Mouse (Mus musculus): ENCODE measurements around the gene Ap1s1. TPM values are rescaled to one million over a fixed set of nuclear protein-coding genes. Genes with fewer than 3 reads are reported as not detected.

Gene Ap1s1
- polyA plus RNA-seq, 1 experiment from 2014 or later = 146 TPM

DNA sequence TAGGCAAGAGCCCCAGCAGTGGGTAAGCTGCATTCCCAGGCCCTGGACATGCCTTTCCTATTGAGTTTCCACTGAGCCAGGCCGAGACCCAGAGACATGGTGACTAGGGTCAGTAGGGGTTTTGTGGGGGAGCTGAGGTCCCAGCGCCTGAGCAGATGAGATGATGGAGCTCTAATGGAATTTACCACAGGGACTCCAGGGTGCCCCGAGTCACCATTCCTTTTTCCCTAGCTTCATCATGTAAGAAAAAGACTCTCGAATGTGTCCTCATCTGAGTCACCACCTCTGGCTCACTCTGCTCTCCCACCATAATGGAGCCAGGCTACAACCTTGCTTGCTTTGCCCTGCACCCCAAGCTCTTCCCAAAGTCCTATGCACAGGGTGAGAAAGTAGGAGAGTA is 37.1 kb upstream of the Ap1s1 start:
- Histone ChIP-seq H3K9me3 (ENCODE audit: control insufficient read depth, low read depth, low read length) (no peaks in the 10 kb centered on the region), H3K4me2 (replicated peaks; ENCODE audit: low read depth, low read length) (no peak overlapping the region), H3K36me3 (ENCODE audit: control insufficient read depth, insufficient read depth, low read length) (no peaks in the 10 kb centered on the region), H3K9ac (replicated peaks; ENCODE audit: low read depth, low read length) (no peak overlapping the region), H3K4me1 (ENCODE audit: control insufficient read depth, insufficient read depth, low read length) (0 out of 2 replicates have a peak, but pooled peaks cover 3% of the 10 kb centered on the region), H3K27ac (ENCODE audit: low read length) (no peak overlapping the region), H3K4me3 (ENCODE audit: low read depth, low read length) (no peak overlapping the region), H3K27me3 (ENCODE audit: control insufficient read depth, insufficient read depth, low read length) (no peaks in the 10 kb centered on the region)
- WGBS = 87% methylated on average over 4 of the region's 4 CpGs
- ATAC-seq (ENCODE audit: insufficient number of reproducible peaks, insufficient read depth, low FRiP score, low read depth) = no peak

DNA sequence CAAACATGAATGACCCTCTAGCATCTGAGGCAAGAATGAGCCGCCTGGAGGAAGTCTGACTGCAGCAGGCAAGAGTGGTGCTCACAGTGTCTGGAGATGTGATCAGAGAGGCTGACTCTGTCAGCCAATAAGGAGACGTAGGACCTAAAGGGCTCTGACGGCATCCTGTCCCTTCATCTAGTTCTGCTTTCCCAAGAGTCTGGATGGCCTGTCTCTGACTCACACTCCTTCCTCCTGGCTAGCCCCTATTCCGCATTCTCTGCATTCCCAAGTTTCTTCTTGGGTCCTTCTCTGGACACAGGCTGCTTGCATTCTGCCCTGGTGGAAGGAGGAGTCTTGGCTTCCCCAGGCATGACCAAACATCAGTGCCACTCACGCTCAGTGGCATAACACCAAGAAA is 33.9 kb upstream of the Ap1s1 start:
- peaks cover 7% of the 10 kb centered on the region; the same call in 1 of the 2 replicates for H3K4me1 ChIP-seq (ENCODE audit: control insufficient read depth, insufficient read depth, low read length)
- no peak overlapping the region for H3K9ac ChIP-seq (replicated peaks; ENCODE audit: low read depth, low read length)
- H3K27me3 ChIP-seq (ENCODE audit: control insufficient read depth, insufficient read depth, low read length) = no peaks in the 10 kb centered on the region
- no peak overlapping the region for H3K27ac ChIP-seq (ENCODE audit: low read length)
- H3K4me3 ChIP-seq (ENCODE audit: low read depth, low read length) = no peak overlapping the region
- no peaks in the 10 kb centered on the region for H3K36me3 ChIP-seq (ENCODE audit: control insufficient read depth, insufficient read depth, low read length)
- no peak overlapping the region for H3K4me2 ChIP-seq (replicated peaks; ENCODE audit: low read depth, low read length)
- no peaks in the 10 kb centered on the region for H3K9me3 ChIP-seq (ENCODE audit: control insufficient read depth, low read depth, low read length)
- whole genome bisulfite sequencing = 34% methylated on average over 5 of the region's 5 CpGs
- ATAC-seq (ENCODE audit: insufficient number of reproducible peaks, insufficient read depth, low FRiP score, low read depth) = no peak

DNA sequence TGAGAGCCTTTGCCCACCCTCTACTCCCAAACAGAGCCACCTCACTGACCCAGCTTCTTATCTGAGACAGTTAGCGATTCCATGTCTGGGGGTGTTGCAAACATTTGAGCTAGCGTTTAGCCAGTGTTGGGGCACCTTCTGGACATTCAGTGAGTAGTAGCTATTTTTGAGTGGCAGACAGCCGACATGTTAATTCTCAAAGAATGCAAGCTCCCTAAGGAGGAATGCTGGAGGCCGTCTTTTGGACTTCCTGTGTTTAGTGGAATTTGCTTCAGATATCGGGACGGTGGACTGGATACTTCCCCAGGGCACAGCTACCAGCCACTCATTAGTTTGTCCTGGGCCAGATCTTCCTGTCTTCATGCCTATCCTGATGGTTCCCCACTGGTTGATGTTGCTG is 32.7 kb upstream of the Ap1s1 start:
- whole genome bisulfite sequencing = 30% methylated on average over 6 of the region's 6 CpGs
- Histone ChIP-seq H3K4me2 (replicated peaks; ENCODE audit: low read depth, low read length) (no peak overlapping the region), H3K9ac (replicated peaks; ENCODE audit: low read depth, low read length) (no peak overlapping the region), H3K9me3 (ENCODE audit: control insufficient read depth, low read depth, low read length) (no peaks in the 10 kb centered on the region), H3K36me3 (ENCODE audit: control insufficient read depth, insufficient read depth, low read length) (no peaks in the 10 kb centered on the region), H3K4me1 (ENCODE audit: control insufficient read depth, insufficient read depth, low read length) (peaks cover 7% of the 10 kb centered on the region; the same call in 1 of the 2 replicates), H3K4me3 (ENCODE audit: low read depth, low read length) (no peak overlapping the region), H3K27me3 (ENCODE audit: control insufficient read depth, insufficient read depth, low read length) (no peaks in the 10 kb centered on the region), H3K27ac (ENCODE audit: low read length) (no peak overlapping the region)
- no peak for ATAC-seq (ENCODE audit: insufficient number of reproducible peaks, insufficient read depth, low FRiP score, low read depth)

GRCm38 (mm10) chr5:137078041-137078440 is 32.1 kb upstream of the Ap1s1 start:
- no peak overlapping the region for H3K4me3 ChIP-seq (ENCODE audit: low read depth, low read length)
- no peaks in the 10 kb centered on the region for H3K27me3 ChIP-seq (ENCODE audit: control insufficient read depth, insufficient read depth, low read length)
- no peak overlapping the region for H3K4me2 ChIP-seq (replicated peaks; ENCODE audit: low read depth, low read length)
- no peak for ATAC-seq (ENCODE audit: insufficient number of reproducible peaks, insufficient read depth, low FRiP score, low read depth)
- H3K4me1 ChIP-seq (ENCODE audit: control insufficient read depth, insufficient read depth, low read length) = peaks cover 7% of the 10 kb centered on the region; the same call in 1 of the 2 replicates
- H3K9me3 ChIP-seq (ENCODE audit: control insufficient read depth, low read depth, low read length) = no peaks in the 10 kb centered on the region
- H3K27ac ChIP-seq (ENCODE audit: low read length) = no peak overlapping the region
- no peaks in the 10 kb centered on the region for H3K36me3 ChIP-seq (ENCODE audit: control insufficient read depth, insufficient read depth, low read length)
- H3K9ac ChIP-seq (replicated peaks; ENCODE audit: low read depth, low read length) = no peak overlapping the region
- 61% methylated on average over 14 of the region's 14 CpGs for WGBS

- Histone ChIP-seq H3K9ac (replicated peaks; ENCODE audit: low read depth, low read length) (no peak overlapping the region), H3K4me3 (ENCODE audit: low read depth, low read length) (no peak overlapping the region), H3K27ac (ENCODE audit: low read length) (no peak overlapping the region), H3K9me3 (ENCODE audit: control insufficient read depth, low read depth, low read length) (no peaks in the 10 kb centered on the region), H3K4me1 (ENCODE audit: control insufficient read depth, insufficient read depth, low read length) (peaks cover 11% of the 10 kb centered on the region), H3K36me3 (ENCODE audit: control insufficient read depth, insufficient read depth, low read length) (no peaks in the 10 kb centered on the region), H3K4me2 (replicated peaks; ENCODE audit: low read depth, low read length) (no peak overlapping the region), H3K27me3 (ENCODE audit: control insufficient read depth, insufficient read depth, low read length) (no peaks in the 10 kb centered on the region)
- ATAC-seq (ENCODE audit: insufficient number of reproducible peaks, insufficient read depth, low FRiP score, low read depth) = no peak
- WGBS = 81% methylated on average over 7 of the region's 7 CpGs
These were observed 31.3 kb upstream of the Ap1s1 start for GRCm38 (mm10) chr5:137077187-137077586.

GRCm38 (mm10) chr5:137076191-137076930 is 30.4 kb upstream of the Ap1s1 start:
- Histone ChIP-seq H3K9ac (replicated peaks; ENCODE audit: low read depth, low read length) (no peak overlapping the region), H3K27ac (ENCODE audit: low read length) (no peak overlapping the region), H3K36me3 (ENCODE audit: control insufficient read depth, insufficient read depth, low read length) (no peaks in the 10 kb centered on the region), H3K4me3 (ENCODE audit: low read depth, low read length) (no peak overlapping the region), H3K27me3 (ENCODE audit: control insufficient read depth, insufficient read depth, low read length) (no peaks in the 10 kb centered on the region), H3K4me1 (ENCODE audit: control insufficient read depth, insufficient read depth, low read length) (peaks cover 14% of the 10 kb centered on the region), H3K9me3 (ENCODE audit: control insufficient read depth, low read depth, low read length) (no peaks in the 10 kb centered on the region), H3K4me2 (replicated peaks; ENCODE audit: low read depth, low read length) (no peak overlapping the region)
- no peak for ATAC-seq (ENCODE audit: insufficient number of reproducible peaks, insufficient read depth, low FRiP score, low read depth)
- WGBS = 33% methylated on average over 12 of the region's 12 CpGs

GRCm38 (mm10) chr5:137075726-137076125 is 29.8 kb upstream of the Ap1s1 start:
- no peak for ATAC-seq (ENCODE audit: insufficient number of reproducible peaks, insufficient read depth, low FRiP score, low read depth)
- peaks cover 14% of the 10 kb centered on the region for H3K4me1 ChIP-seq (ENCODE audit: control insufficient read depth, insufficient read depth, low read length)
- H3K9ac ChIP-seq (replicated peaks; ENCODE audit: low read depth, low read length) = no peak overlapping the region
- H3K27ac ChIP-seq (ENCODE audit: low read length) = no peak overlapping the region
- H3K4me2 ChIP-seq (replicated peaks; ENCODE audit: low read depth, low read length) = no peak overlapping the region
- H3K27me3 ChIP-seq (ENCODE audit: control insufficient read depth, insufficient read depth, low read length) = no peaks in the 10 kb centered on the region
- H3K4me3 ChIP-seq (ENCODE audit: low read depth, low read length) = no peak overlapping the region
- WGBS = 54% methylated on average over 6 of the region's 6 CpGs
- H3K9me3 ChIP-seq (ENCODE audit: control insufficient read depth, low read depth, low read length) = no peaks in the 10 kb centered on the region
- H3K36me3 ChIP-seq (ENCODE audit: control insufficient read depth, insufficient read depth, low read length) = no peaks in the 10 kb centered on the region

GRCm38 (mm10) chr5:137074191-137074651 is 28.3 kb upstream of the Ap1s1 start:
- H3K4me1 ChIP-seq (ENCODE audit: control insufficient read depth, insufficient read depth, low read length) = peaks cover 14% of the 10 kb centered on the region
- no peak overlapping the region for H3K4me3 ChIP-seq (ENCODE audit: low read depth, low read length)
- H3K27me3 ChIP-seq (ENCODE audit: control insufficient read depth, insufficient read depth, low read length) = no peaks in the 10 kb centered on the region
- no peak overlapping the region for H3K27ac ChIP-seq (ENCODE audit: low read length)
- no peaks in the 10 kb centered on the region for H3K36me3 ChIP-seq (ENCODE audit: control insufficient read depth, insufficient read depth, low read length)
- no peaks in the 10 kb centered on the region for H3K9me3 ChIP-seq (ENCODE audit: control insufficient read depth, low read depth, low read length)
- WGBS = 24% methylated on average over 6 of the region's 6 CpGs
- no peak overlapping the region for H3K9ac ChIP-seq (replicated peaks; ENCODE audit: low read depth, low read length)
- no peak for ATAC-seq (ENCODE audit: insufficient number of reproducible peaks, insufficient read depth, low FRiP score, low read depth)
- no peak overlapping the region for H3K4me2 ChIP-seq (replicated peaks; ENCODE audit: low read depth, low read length)

- no peaks in the 10 kb centered on the region for H3K27me3 ChIP-seq (ENCODE audit: control insufficient read depth, insufficient read depth, low read length)
- WGBS = 91% methylated on average over 8 of the region's 8 CpGs
- H3K4me1 ChIP-seq (ENCODE audit: control insufficient read depth, insufficient read depth, low read length) = peaks cover 11% of the 10 kb centered on the region
- no peaks in the 10 kb centered on the region for H3K36me3 ChIP-seq (ENCODE audit: control insufficient read depth, insufficient read depth, low read length)
- no peak overlapping the region for H3K27ac ChIP-seq (ENCODE audit: low read length)
- no peaks in the 10 kb centered on the region for H3K9me3 ChIP-seq (ENCODE audit: control insufficient read depth, low read depth, low read length)
- H3K4me2 ChIP-seq (replicated peaks; ENCODE audit: low read depth, low read length) = no peak overlapping the region
- H3K9ac ChIP-seq (replicated peaks; ENCODE audit: low read depth, low read length) = no peak overlapping the region
- no peak for ATAC-seq (ENCODE audit: insufficient number of reproducible peaks, insufficient read depth, low FRiP score, low read depth)
- H3K4me3 ChIP-seq (ENCODE audit: low read depth, low read length) = no peak overlapping the region
These were observed 27.2 kb upstream of the Ap1s1 start for GRCm38 (mm10) chr5:137073141-137073540.

Measured in stomach, embryonic 14.5 days (tissue).